Mouse (Mus musculus) G1E (cell line): ENCODE measurements at regions not wholly inside any gene's neighbourhood (a gene's known extent, or its start where the extent isn't known, plus 50 kb on each side); places are given as distances from the start of the nearest gene placed in this dataset.

Source experiments
- CTCF ChIP-seq: IDR thresholded peaks from 2 replicates; pipeline ENCODE4 v1.5.1; 2012; ENCODE audit warnings: low read depth, low read length, inconsistent platforms, mixed read lengths
- GATA1 ChIP-seq: IDR thresholded peaks from 2 replicates; pipeline ENCODE4 v1.6.1; 2012; ENCODE audit warnings: borderline replicate concordance, low read length, inconsistent platforms, mixed read lengths
- POLR2AphosphoS5 ChIP-seq: IDR thresholded peaks from 2 replicates; pipeline ENCODE4 v1.6.1; 2012; ENCODE audit warnings: low read depth, low read length, inconsistent platforms; ENCODE audit not compliant: insufficient replicate concordance
- TAL1 ChIP-seq: conservative IDR thresholded peaks from 2 replicates; pipeline ENCODE4 v1.6.1; 2012; ENCODE audit warnings: low read depth, low read length, inconsistent platforms, mixed read lengths

- TF ChIP-seq CTCF (no peak), GATA1 (no peak), TAL1 (no peak), POLR2AphosphoS5 (no peak)
Observed at GRCm38 (mm10) chr13:52284026-52284801, 246.9 kb downstream of the Diras2 start.
